Mouse (Mus musculus) embryo, embryonic 10.5 days (tissue): ENCODE results near the gene Wdfy4.

Source experiments
- DNase-seq: peaks from one replicate; pipeline ENCODE4 v3.0.0-alpha.2; 2015; ENCODE audit warnings: low spot score

Wdfy4 gene

DNA sequence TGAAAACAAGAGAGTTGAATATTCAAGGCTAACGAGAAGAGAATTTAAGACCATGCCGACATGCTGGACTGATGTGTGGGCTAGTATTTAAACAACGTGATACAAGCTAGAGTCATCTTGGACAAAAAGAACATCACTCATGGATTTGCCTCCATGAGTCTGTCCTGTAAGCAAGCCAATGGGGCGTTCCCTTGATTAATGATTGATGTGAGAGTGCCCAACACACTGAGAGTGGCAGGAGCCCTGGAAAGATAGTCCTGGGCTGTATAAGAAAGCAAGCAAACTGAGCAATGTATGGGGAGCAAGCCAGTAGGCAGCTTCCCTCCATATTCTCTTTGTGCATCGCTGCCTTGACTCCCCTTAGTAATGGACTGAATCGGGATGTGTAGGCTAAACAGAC, 106.7 kb downstream of the Wdfy4 start:
- DNase-seq: no peak

GRCm38 (mm10) chr14:33078110-33078509, 107.2 kb downstream of the Wdfy4 start:
- DNase-seq: no peak

DNA sequence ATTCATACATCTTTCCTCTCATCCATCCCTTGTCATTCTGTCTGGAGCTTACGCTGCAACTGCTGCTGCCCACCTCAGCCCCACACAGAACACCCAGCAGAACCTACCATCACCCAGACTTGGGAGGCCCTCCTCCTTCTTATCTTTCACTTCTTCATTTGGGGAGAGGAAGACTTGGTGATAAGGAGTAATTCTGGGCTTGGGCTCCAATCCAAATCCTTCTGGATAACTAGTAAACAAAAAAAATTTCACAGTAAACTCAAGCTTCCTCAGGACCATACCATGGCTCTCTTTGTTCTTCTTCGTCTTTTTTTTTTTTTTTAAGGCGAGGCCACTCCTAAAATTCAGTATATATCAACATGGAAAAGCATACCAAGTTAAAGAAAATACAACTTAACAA, 112.0 kb downstream of the Wdfy4 start:
- DNase-seq: no peak

DNA sequence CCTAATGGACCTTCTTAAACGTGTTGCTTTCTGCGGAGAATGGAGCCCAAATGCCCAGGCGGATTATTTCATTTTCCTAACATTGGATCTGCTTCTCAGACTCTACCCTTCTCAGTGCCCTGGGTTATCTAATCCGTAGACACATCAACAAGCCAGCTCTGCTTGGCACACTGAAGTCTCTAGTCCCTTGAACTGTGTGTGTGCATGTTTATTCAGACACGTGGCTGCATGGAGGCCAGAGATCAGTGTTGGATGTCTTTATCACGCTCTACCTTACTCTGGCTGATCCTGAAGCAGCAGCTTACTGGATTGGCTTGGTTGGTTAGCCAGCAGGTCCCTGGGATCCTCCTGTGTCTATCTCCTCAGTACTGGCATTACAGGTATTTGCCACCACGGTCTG, 113.0 kb downstream of the Wdfy4 start:
- no peak for DNase-seq

DNA sequence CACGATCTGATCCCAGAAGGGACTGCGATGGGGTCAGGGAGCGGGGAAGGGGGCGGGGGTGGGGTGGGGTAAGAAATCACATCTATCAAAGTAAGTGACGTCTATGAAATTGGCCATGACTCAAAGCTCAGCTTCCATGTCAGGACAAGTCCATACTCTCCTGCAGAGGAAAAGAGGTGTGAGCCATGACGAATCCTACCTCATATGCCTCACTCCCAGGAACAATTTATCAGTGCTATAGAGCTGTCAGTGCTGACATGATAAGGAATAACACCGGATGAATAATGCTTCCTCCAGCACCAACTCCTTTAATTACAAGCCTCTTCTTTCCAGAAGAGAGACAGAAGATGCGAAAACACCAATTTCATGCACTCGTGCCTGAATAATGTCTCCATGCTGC, 117.6 kb downstream of the Wdfy4 start:
- peak; percentile 17 for DNase-seq

DNA sequence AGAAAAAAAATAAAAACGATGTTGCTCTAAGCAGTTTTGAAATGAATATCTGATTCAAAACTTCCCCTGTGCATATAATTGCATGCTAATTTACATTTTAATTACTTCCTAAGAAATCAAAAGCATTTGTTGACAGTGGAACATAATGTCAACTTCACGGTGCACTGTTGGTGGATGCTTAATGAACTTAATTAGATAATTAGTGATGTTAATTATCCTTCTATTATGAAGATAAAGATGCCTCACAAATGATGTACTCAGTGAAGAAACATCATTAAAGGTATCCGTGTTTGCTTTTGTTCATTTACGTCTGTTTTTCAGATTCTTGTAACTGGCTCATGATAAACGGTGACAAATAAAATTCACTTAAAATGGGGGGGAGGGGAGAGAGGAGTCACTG, 122.3 kb downstream of the Wdfy4 start:
- DNase-seq: no peak

GRCm38 (mm10) chr14:33058881-33059660, 126.2 kb downstream of the Wdfy4 start:
- DNase-seq: no peak

DNA sequence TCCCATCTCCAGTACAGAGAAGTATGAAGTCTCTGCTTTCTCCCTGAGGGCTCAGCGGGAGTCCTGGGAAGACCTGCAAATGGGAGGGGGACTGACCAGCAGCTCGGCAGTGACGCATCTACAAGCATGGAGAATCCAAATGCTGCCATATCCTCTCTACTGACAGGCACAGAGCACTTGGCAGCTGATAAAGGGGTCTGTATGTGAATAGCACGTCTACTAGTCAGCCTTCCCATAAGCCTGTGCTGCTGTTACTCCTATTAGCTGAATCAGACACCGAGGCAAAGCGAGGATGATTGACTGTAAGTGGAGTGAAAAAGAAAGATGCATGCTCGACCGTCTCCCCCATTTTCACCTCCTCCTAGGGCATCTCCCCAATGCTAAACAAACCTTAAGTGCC, 131.9 kb downstream of the Wdfy4 start:
- peak; percentile 3 for DNase-seq

DNA sequence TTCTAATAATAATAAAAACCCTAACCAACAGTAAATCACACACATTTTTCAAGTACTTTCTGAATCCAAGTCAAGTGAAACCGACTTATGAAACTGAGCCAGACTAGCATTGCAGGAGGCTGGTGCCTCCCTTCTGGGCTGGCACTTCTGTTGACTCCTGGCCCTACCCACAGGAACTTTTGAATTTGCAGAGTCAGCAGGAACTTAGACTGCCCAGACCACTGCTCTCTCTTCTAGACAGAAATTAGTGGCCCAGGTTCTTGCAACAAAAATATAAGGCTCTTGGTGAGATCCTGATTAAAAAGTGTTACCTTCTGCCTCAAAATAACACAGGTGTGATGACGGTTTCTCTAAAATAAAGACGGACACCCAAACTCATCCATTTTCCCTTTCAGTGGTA, 140.1 kb downstream of the Wdfy4 start:
- DNase-seq: no peak

DNA sequence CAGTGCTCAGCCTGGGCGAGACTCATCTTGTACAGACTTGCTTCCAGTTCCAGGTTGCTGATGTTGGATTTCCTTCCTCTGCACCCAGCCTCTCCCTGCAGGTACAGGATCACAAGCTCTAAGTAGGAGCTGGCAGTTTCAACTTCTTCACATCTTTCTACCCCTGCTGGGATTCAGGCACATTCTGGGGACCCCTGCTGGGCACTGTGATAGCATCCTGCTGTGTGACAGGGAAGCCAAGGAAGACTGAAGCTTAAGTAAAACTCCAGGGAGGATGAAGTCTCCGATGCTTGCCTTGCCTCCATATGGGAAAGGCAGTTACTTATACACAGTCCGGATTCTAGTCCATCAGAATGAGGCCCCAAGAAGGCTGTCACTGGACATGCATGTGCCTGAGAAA, 148.5 kb downstream of the Wdfy4 start:
- DNase-seq: peak; percentile 9

DNA sequence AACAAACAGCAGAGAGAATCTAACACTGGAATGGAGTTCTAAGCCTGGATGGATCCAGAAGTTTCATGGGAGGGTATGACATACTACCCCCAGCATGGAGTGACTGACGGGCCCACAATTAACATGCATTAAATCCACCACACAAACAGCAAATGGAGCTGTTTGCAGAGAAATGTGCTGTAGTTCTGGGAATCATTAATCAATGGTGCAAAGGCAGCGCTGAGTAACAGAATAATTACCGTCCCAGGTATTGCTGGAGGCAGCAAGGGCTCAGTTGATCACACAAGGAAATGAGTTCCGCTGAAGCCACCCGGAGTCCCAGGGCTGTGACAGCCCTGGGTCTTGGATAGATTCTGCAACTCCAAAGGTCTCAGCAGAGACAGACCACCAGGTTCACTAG, 149.9 kb downstream of the Wdfy4 start:
- no peak for DNase-seq

- peak; percentile 71 for DNase-seq
Measured at GRCm38 (mm10) chr14:33033424-33033823, 151.9 kb downstream of the Wdfy4 start.

- no peak for DNase-seq
Measured at GRCm38 (mm10) chr14:33030849-33031248, 154.5 kb downstream of the Wdfy4 start.

DNA sequence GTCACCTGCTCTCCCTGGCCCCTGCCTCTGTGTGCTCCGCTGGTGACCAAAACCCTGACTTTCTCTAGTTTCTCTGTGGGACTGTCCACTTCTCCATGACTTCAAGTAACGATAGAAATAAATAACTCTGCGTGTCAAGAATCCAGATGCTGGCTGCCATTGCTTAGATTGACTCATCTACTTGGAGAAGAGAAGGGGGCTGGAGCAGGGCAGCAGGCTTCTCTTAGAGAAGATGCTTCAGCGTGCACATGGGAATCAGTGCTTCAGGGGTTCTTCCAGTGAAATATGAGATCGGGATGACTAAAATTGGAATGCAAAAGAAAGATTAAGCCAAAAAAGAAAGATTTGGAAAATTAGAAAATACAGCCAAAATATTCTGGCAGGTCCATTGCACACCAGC, 165.7 kb downstream of the Wdfy4 start:
- DNase-seq: no peak

GRCm38 (mm10) chr14:33019050-33019449, 166.3 kb downstream of the Wdfy4 start:
- DNase-seq: no peak

DNA sequence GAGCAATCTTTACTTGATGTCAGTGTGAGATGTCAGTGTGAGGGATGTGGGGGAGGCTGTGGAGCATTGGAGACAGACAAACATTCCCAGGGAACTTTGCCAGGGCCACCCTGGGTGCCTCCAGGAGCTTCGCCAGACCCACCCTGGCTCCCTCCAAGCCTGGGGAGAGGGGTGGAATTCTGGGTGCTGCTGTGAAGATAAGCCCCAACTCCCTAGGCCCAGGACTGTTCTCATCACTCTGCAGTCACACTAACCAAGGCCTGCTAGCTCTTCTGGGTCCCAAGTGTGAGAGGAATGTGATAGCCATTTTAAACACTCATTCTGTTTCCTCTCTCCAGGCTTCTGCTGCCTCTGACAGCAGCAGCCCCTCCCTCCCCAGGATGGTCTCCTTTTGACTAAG, 177.7 kb downstream of the Wdfy4 start:
- no peak for DNase-seq

- DNase-seq: no peak
Measured at GRCm38 (mm10) chr14:33005114-33005513, 180.2 kb downstream of the Wdfy4 start.

DNA sequence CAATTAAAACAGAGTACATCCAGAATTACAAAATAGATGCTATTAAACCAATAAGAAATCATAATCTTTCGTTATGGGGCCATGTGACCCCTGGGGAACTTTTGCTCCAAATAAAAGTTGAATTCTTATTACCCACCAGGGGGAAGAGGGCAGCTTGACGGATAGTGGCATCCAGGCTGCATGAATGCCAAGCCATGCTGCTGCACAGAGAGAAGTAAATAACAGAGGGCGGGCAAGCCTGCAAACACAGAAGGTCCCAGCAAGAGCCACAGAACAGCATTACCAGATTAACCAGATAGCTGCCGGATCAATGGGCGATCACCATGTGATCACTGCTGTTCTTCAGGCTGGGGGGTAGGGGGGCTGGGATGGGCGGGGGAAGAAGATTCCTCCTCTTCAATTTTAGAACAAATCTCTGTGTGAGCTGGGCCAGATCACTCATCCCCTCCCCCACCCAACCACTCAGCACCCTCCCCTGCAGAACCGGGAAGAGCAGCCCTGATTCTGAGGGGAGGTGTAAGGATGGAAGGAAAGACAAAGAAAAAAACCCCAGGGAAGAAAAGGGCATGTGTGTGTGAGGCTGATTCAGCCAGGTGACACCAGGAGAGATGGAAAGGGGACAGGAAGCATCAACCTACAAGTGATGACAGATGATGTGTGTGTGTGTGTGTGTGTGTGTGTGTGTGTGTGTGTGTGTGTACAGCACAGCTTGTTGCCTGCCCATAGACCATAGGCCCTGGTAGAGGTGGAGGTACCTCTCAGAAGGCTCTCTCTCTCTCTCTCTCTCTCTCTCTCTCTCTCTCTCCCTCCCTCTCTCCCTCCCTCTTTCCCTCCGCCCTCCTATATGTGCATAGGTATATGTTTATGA, 185.0 kb downstream of the Wdfy4 start:
- no peak for DNase-seq

DNA sequence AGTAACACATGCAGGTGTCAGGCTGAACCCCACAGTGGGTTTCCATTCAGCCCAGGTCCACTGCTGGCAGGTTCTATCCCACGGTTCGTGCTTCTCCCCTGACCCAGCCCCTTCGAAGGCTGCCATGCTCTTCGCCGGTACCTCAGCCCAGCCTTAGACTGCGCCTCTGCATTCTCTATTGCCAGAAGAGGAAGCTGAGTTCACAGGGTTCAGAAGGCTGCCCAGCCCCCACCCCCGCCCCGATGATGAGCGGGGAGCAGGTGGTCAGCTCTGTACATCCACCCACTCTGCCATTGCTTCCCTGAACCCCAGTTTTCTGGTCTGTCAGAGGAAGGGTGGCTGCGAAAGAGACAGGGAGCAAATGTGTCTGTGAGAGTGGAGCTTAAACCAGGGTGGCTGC, 185.8 kb downstream of the Wdfy4 start:
- no peak for DNase-seq

- DNase-seq: peak; percentile 77
Measured at GRCm38 (mm10) chr14:32994954-32995636, 190.2 kb downstream of the Wdfy4 start.

DNA sequence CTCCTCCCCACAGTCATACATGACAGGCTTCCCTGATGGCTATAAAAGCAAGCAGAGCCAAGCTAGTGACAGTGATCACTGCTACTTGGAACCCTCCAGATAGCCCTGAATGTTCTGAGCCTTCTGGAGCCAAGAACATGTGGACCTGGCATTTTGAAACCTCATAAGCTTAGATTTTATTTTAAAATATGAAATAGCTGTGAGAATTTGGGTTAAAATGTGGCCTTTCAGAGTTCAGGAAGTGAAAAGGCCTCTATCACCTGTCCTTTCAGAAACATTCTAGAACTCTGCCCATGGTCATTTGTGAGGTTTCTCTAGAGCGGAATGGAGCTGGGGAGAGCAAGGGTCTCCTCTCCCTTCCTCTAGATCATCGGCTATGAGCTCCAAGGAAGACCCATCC, 194.2 kb downstream of the Wdfy4 start, which contains the start of gene Lrrc18:
Lrrc18 (plus strand) TSS at position 301 of the 400 bp plus-strand sequence.
- no peak for DNase-seq

DNA sequence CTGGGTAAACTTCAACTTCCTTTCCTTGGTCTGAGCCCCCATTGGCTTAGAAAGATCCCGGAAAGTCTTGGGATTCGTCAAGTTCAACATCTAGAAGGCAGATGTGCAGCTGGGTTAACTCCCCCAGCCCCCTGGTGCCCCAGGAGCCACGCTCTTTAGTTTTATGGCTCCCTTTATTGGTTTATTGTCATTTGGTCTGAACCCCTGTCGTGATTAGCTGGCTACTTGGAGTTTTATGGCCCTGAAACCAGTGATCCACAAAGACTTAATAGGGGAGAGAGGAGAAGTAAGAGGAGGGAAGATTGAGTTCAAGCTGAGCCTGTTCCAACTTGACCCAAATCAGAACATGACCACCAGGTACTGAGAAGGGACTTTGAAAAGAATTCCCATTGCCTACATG, 198.6 kb downstream of the Wdfy4 start:
- DNase-seq: peak; percentile 36
